Mouse (Mus musculus) heart, adult 2 months (tissue): ENCODE measurements around the gene Mink1. TPM values are rescaled to one million over a fixed set of nuclear protein-coding genes. Genes with fewer than 3 reads are reported as not detected.

Source experiments
- DNase-seq, 2 experiments: peaks; one replicate each; pipeline ENCODE4 v3.0.0; 2021
- H3K27ac ChIP-seq: fragments of 200-600 bp; 2 replicates; pipeline ENCODE4 v1.8.1; 2022
- H3K27me3 ChIP-seq: fragments of 200-500 bp; 2 replicates; pipeline ENCODE4 v1.6.1; 2012; ENCODE audit warnings: mild to moderate bottlenecking, low read length, inconsistent platforms, mixed read lengths; ENCODE audit not compliant: control insufficient read depth, insufficient read depth
- H3K36me3 ChIP-seq: fragments of 200-500 bp; 2 replicates; pipeline ENCODE4 v1.6.1; 2012; ENCODE audit warnings: low read length, inconsistent platforms; ENCODE audit not compliant: control insufficient read depth, insufficient read depth
- H3K4me1 ChIP-seq: fragments of 200-500 bp; 2 replicates; pipeline ENCODE4 v1.6.1; 2011; ENCODE audit warnings: low read length; ENCODE audit not compliant: control insufficient read depth, insufficient read depth
- H3K4me3 ChIP-seq: fragments of 200-600 bp; 2 replicates; pipeline ENCODE4 v1.8.1; 2022
- H3K79me2 ChIP-seq: fragments of 200-500 bp; replicated peaks from 2 replicates; pipeline ENCODE4 v1.6.1; 2012; ENCODE audit warnings: mild to moderate bottlenecking, inconsistent platforms, low read length, moderate library complexity, mixed read lengths; ENCODE audit not compliant: control insufficient read depth, insufficient read depth
- H3K9ac ChIP-seq: fragments of 200-500 bp; 2 replicates; pipeline ENCODE4 v1.6.1; 2012; ENCODE audit warnings: low read depth, mild to moderate bottlenecking, control low read depth, inconsistent platforms, low read length, mixed read lengths
- CTCF ChIP-seq: fragments of 200-600 bp; IDR thresholded peaks from 2 replicates; pipeline ENCODE4 v1.8.1; 2022; ENCODE audit warnings: antibody characterized with exemption, mild to moderate bottlenecking, moderate library complexity
- EP300 ChIP-seq: fragments of 200-500 bp; IDR thresholded peaks from 2 replicates; pipeline ENCODE4 v1.6.1; 2011; ENCODE audit warnings: low read depth, low read length, control low read depth; ENCODE audit not compliant: insufficient read depth
- POLR2A ChIP-seq: fragments of 200-500 bp; IDR thresholded peaks from 2 replicates; pipeline ENCODE4 v1.6.1; 2011; ENCODE audit warnings: mild to moderate bottlenecking, low read depth, low read length, control low read depth; ENCODE audit not compliant: insufficient read depth
- WGBS: fragments of 180-500 bp; shearing (Covaris S2); methylation state at CpG from one replicate; pipeline ENCODE4 v1.1.7; 2018; 5-methylcytosine and 5-hydroxymethylcytosine counted together
- intact Hi-C: fragments of 180-260 bp; cut with DNase I; formaldehyde crosslinking; loops from one replicate; pipeline ENCODE4 v1.15.1; 2025
- polyA plus RNA-seq: library from polyadenylated mRNA; depleted of rRNA; stranded (reverse); fragments of >200 nt; gene quantifications from 2 replicates; pipeline ENCODE4 v1.2.3, GENCODE M21; 2012
- total RNA-seq, 2 experiments: library from RNA; stranded (reverse); gene quantifications; 2 replicates each; pipeline ENCODE4 v1.2.3; 2021

Mink1 gene
- total and polyA plus RNA-seq, 3 experiments = 40.8 to 46.8 (median 41.3) TPM

DNA sequence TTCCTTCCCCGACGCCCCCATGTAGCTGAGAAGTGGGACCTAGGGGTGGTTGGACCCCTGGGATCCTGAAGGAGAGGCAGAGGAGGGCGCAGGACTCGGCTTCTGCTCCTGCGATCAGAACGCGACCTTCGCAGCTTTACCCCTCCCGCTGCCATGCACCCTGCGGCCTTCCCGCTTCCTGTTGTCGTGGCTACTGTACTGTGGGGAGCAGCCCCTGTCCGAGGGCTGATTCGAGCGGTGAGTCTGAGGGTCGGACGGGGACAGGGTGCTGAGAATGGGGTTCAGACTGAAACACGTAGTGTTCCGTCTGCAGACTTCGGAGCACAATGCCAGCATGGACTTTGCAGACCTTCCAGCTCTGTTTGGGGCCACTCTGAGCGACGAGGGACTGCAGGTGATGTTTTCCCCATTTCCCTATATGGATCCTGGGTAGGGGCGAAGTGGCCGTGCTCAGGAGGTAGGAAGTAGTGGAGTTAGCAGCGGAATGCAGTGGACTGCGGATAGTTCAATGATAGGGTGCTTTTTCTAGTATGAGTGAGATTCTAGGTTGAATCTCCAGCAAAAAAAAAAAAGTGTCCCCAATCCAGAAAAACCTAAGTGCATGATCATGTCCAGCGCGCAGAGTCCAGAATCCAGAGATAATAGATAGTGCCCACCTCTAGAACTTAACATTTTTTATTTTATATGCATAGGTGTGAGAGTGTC lies 85.2 kb downstream of the Mink1 start:
- intact Hi-C loops = loop anchor here (2.0 to 5.0 kb wide), 3 partner anchors 21 to 53 kb away; partner anchors contain the start of genes Camta2, Inca1, Kif1c and Spag7
- Histone ChIP-seq H3K4me3 (peak overlapping the region; percentile 83), H3K9ac (peak overlapping the region; percentile 81), H3K27me3 (no peaks in the 10 kb centered on the region), H3K36me3 (peaks cover 31% of the 10 kb centered on the region), H3K4me1 (peaks cover 15% of the 10 kb centered on the region), H3K27ac (peak overlapping the region; percentile 95), H3K79me2 (peaks cover 4% of the 10 kb centered on the region)
- peak; percentile 64 to 66 for DNase-seq
- TF ChIP-seq EP300 (no peak), CTCF (no peak), POLR2A (no peak)
- 2% methylated on average over 28 of the region's 28 CpGs for WGBS

DNA sequence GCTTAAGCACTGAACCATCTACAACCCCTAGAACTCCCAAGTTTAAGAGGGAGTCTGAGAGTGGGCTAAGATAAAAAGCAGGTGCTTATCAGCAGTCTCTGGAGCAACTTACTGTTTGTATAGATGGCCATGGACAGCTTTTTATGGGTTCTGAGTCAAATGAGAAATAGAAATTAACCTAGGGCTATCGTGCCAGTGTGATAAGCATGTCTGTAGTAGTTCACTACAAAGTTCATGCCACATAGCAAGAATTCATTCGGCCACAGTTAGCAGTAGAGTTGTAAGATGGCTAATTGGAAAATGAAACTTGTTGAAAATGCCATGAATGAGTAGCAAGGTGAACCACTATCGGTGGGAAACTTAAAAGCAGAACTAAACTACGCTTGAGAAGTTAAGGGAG lies 85.8 kb downstream of the Mink1 start:
- intact Hi-C loops = loop anchor here (5.0 kb wide), 1 partner anchor 39 kb away; the partner anchor contains the start of gene Camta2
- WGBS = 44% methylated on average over 4 of the region's 4 CpGs

DNA sequence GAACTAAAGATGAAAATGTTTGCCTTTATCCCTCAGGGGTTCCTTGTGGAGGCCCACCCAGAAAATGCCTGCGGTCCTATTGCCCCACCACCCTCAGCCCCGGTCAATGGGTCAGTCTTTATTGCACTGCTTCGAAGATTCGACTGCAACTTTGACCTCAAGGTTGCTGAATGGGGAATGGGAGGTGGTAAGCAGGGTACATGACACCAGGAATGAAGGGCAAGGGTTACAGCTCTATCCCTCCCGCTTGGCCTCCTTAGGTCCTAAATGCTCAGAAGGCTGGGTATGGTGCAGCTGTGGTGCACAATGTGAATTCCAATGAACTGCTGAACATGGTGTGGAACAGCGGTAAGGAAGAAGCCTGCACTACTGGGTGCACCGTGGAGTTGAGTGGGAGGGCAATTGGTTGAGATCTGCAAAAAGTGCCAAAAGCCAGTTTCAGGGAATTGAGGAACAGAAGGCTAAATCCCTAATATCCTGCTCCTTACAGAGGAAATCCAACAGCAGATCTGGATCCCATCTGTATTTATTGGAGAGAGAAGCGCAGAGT lies 86.6 kb downstream of the Mink1 start:
- intact Hi-C loops = loop anchor here (5.0 kb wide), 1 partner anchor 38 kb away; the partner anchor contains the start of gene Camta2
- H3K79me2 ChIP-seq = peaks cover 7% of the 10 kb centered on the region
- H3K36me3 ChIP-seq = peaks cover 32% of the 10 kb centered on the region
- H3K4me3 ChIP-seq = no peak overlapping the region
- DNase-seq = peak in 1 of 2 experiments; percentile 20
- no peak for TF ChIP-seq POLR2A
- TF ChIP-seq CTCF = no peak
- no peak for TF ChIP-seq EP300
- no peak overlapping the region for H3K9ac ChIP-seq
- no peaks in the 10 kb centered on the region for H3K27me3 ChIP-seq
- H3K4me1 ChIP-seq = peaks cover 15% of the 10 kb centered on the region
- H3K27ac ChIP-seq = no peak overlapping the region
- WGBS = 71% methylated on average over 8 of the region's 8 CpGs

More for the DNA sequence above, 85.8 kb downstream of the Mink1 start:
- H3K27ac ChIP-seq = no peak overlapping the region
- no peak for DNase-seq
- TF ChIP-seq POLR2A (0 out of 2 replicates have a peak, but pooled peaks have one; percentile 3), EP300 (no peak)
- H3K4me3 ChIP-seq = peak overlapping the region; percentile 83; the same call in 1 of the 2 replicates
- H3K36me3 ChIP-seq = peaks cover 33% of the 10 kb centered on the region
- H3K4me1 ChIP-seq = peaks cover 15% of the 10 kb centered on the region
- H3K27me3 ChIP-seq = no peaks in the 10 kb centered on the region
- H3K9ac ChIP-seq = no peak overlapping the region
- H3K79me2 ChIP-seq = peaks cover 4% of the 10 kb centered on the region

DNA sequence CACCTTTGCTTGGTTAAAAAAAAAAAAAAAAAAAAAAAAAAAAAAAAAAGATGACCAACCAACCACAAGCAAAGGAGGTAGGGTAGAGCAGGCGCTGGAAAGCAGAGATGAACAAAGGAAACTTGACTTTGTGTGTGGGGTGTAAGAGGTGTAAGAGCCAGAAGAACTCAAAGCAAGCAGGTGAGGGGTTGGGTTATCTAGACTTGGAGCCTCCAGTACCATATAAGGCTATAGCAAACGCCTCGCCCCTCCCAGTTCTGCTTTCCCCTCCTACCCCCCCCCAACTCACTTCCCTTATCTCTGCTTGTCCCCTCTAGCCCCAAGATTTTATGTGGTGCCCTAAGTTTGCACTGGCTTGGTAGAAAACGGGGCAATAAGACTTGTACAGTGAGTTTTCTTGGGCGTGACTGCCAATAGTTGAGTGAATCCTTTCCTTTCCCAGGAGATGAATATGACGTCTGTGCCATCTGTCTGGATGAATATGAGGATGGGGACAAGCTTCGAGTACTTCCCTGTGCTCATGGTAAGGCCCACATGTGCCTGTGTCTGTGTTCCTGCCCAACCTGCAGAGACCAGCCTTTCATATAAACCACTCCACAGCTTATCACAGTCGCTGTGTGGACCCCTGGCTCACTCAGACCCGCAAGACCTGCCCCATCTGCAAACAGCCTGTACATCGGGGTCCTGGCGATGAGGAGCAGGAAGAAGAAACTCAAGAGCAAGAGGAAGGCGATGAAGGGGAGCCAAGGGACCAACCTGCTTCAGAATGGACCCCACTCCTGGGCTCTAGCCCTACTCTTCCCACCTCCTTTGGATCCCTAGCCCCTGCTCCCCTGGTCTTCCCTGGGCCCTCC lies 87.9 kb downstream of the Mink1 start:
- no peak overlapping the region for H3K9ac ChIP-seq
- no peaks in the 10 kb centered on the region for H3K27me3 ChIP-seq
- H3K27ac ChIP-seq = no peak overlapping the region
- 54% methylated on average over 12 of the region's 12 CpGs for WGBS
- intact Hi-C loops = no loop called here
- no peak overlapping the region for H3K4me3 ChIP-seq
- H3K36me3 ChIP-seq = peaks cover 29% of the 10 kb centered on the region
- H3K79me2 ChIP-seq = peaks cover 8% of the 10 kb centered on the region
- peak; percentile 15 to 28 for DNase-seq
- TF ChIP-seq CTCF = no peak
- TF ChIP-seq POLR2A = 0 out of 2 replicates have a peak, but pooled peaks have one; percentile 13
- H3K4me1 ChIP-seq = peaks cover 13% of the 10 kb centered on the region

DNA sequence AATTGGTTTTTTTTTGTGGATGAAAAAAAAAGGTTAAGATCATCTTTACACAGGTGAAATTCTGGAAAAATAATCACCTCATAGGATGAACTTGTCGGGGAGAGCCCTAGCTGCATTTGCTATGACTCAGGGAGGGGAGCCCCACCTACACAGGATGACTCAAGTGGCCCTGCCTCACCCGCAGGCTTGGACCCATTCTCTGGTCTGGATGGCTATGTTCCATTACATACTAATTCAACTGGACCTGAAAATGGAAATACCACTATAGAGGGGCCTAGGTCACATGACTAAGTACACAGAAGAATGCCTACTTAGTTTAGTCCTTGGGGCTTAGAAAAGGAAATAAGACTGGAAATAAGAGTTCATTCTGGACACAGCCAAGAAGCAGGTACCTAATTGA lies 88.7 kb downstream of the Mink1 start:
- H3K27me3 ChIP-seq = no peaks in the 10 kb centered on the region
- TF ChIP-seq POLR2A (no peak), CTCF (no peak), EP300 (0 out of 2 replicates have a peak, but pooled peaks have one; percentile 6)
- no peak overlapping the region for H3K27ac ChIP-seq
- DNase-seq = peak; percentile 18 to 23
- no peak overlapping the region for H3K4me3 ChIP-seq
- intact Hi-C loops = no loop called here
- WGBS = 21% methylated on average over 2 of the region's 2 CpGs
- peaks cover 8% of the 10 kb centered on the region for H3K79me2 ChIP-seq
- H3K36me3 ChIP-seq = peaks cover 29% of the 10 kb centered on the region
- peaks cover 6% of the 10 kb centered on the region for H3K4me1 ChIP-seq
- no peak overlapping the region for H3K9ac ChIP-seq
